ENCODE assay signal across 12 mouse cellular contexts in genomic region chr2:20293336-20293735, GRCm38 (mm10).
DNase-seq lines count a peak whose midpoint lies in the region; ATAC-seq and TF ChIP-seq lines count a peak whose summit lies in the region.
"Had no signal": no experiment of that assay in that cellular context is flagged by ENCODE, and none has a peak within 500 bp of the region (broad histone marks: within the 10 kb centered on the region; RNA-seq: fewer than 3 reads in every experiment).

No protein-coding gene starts in this region.

- H3K4me3 ChIP-seq in cerebellum, adult 2 months (replicated peaks; ENCODE audit: insufficient read depth, low read depth, low read length) = no peak overlapping the region
- no peak overlapping the region for H3K4me3 ChIP-seq in layer of hippocampus, adult 2 months
- no peak overlapping the region for H3K4me3 ChIP-seq in hindbrain, postnatal 0 days (ENCODE audit: low read length)
- H3K4me3 ChIP-seq: midbrain, embryonic 12.5 days; neural tube, embryonic 13.5 days had no signal

- no peaks in the 10 kb centered on the region for H3K36me3 ChIP-seq in hindbrain, postnatal 0 days (ENCODE audit: insufficient read depth, low read length)
- H3K36me3 ChIP-seq: midbrain, embryonic 12.5 days; neural tube, embryonic 13.5 days had no signal

- intact Hi-C loops in left cerebral cortex, postnatal 14 days (cut with DNase I) = no loop called here

- H3K27ac ChIP-seq in cerebellum, adult 2 months (ENCODE audit: insufficient read depth, low read length) = no peak overlapping the region
- H3K27ac ChIP-seq in layer of hippocampus, adult 2 months = no peak overlapping the region
- no peak overlapping the region for H3K27ac ChIP-seq in hindbrain, postnatal 0 days
- H3K27ac ChIP-seq: midbrain, embryonic 12.5 days; neural tube, embryonic 13.5 days had no signal

- H3K27me3 ChIP-seq in cerebellum, adult 2 months (ENCODE audit: control insufficient read depth, insufficient read depth, low read length) = no peaks in the 10 kb centered on the region
- no peaks in the 10 kb centered on the region for H3K27me3 ChIP-seq in hindbrain, postnatal 0 days (ENCODE audit: insufficient read depth, low read length)
- H3K27me3 ChIP-seq: midbrain, embryonic 12.5 days; neural tube, embryonic 13.5 days had no signal

- H3K4me1 ChIP-seq in cerebellum, adult 2 months (ENCODE audit: control insufficient read depth, insufficient read depth, low read length) = no peaks in the 10 kb centered on the region
- no peaks in the 10 kb centered on the region for H3K4me1 ChIP-seq in hindbrain, postnatal 0 days (ENCODE audit: insufficient read depth, low read length)
- H3K4me1 ChIP-seq: midbrain, embryonic 12.5 days; neural tube, embryonic 13.5 days had no signal

- WGBS in cerebellum, adult 2 months = 39% methylated on average over 8 of the region's 8 CpGs
- WGBS in hindbrain, postnatal 0 days = 82% methylated on average over 8 of the region's 8 CpGs

- TF ChIP-seq POLR2A in cerebellum, adult 2 months (IDR thresholded peaks at IDR 0.05; ENCODE audit: borderline replicate concordance, insufficient read depth, low read length) = no peak
- no peak for TF ChIP-seq POLR2A in brain, embryonic 14.5 days (IDR thresholded peaks at IDR 0.05; ENCODE audit: borderline replicate concordance, extremely low read depth, insufficient read depth, insufficient read length, poor library complexity, severe bottlenecking)

- H3K9ac ChIP-seq in hindbrain, postnatal 0 days (replicated peaks; ENCODE audit: low read length) = no peak overlapping the region
- H3K9ac ChIP-seq: midbrain, embryonic 12.5 days; neural tube, embryonic 13.5 days had no signal

- no peak for ATAC-seq in cerebellum, adult (ENCODE audit: insufficient number of reproducible peaks, low FRiP score, low TSS enrichment)
- no peak for ATAC-seq in hindbrain, postnatal 0 days

- no peak for TF ChIP-seq CTCF in cerebellum, adult 2 months (IDR thresholded peaks at IDR 0.05; ENCODE audit: borderline replicate concordance, insufficient read depth, low read depth, low read length)
- TF ChIP-seq CTCF in brain, embryonic 14.5 days (IDR thresholded peaks at IDR 0.05; ENCODE audit: borderline replicate concordance, extremely low read depth, insufficient read depth, insufficient read length) = no peak
- TF ChIP-seq CTCF in layer of hippocampus, adult 2 months (conservative IDR thresholded peaks at IDR 0.05) = no peak
- no peak for TF ChIP-seq CTCF in hindbrain, postnatal 0 days (IDR thresholded peaks at IDR 0.05; ENCODE audit: low read depth)

- peak; percentile 55 to 69 for DNase-seq in cerebellum, adult 2 months
- DNase-seq in brain, embryonic 14.5 days (ENCODE audit: low read depth) = peak; percentile 59
- peak; percentile 58 to 82 for DNase-seq in layer of hippocampus, adult 2 months (ENCODE audit: low spot score in 2 of 2)
- DNase-seq in left cerebral cortex, postnatal 14 days (ENCODE audit: low spot score in 2 of 2) = peak; percentile 76 to 77
- no peak for DNase-seq in spleen, postnatal 36 days (ENCODE audit: low spot score in 2 of 2)
- DNase-seq in gastrocnemius, postnatal 25 days = no peak
- DNase-seq in hindbrain, postnatal 0 days (ENCODE audit: low spot score) = no peak
- DNase-seq: kidney, adult 2 months; lung, postnatal 10 days had no signal

- no peaks in the 10 kb centered on the region for H3K9me3 ChIP-seq in hindbrain, postnatal 0 days (ENCODE audit: low read length)
- H3K9me3 ChIP-seq: midbrain, embryonic 12.5 days; neural tube, embryonic 13.5 days had no signal

- no peak overlapping the region for H3K4me2 ChIP-seq in hindbrain, postnatal 0 days (ENCODE audit: low read depth, low read length)
- H3K4me2 ChIP-seq: midbrain, embryonic 12.5 days; neural tube, embryonic 13.5 days had no signal

Comparison
In these comparisons a context has a peak if more than half of its experiments do, and no peak if none do; other contexts are left out.
1. DNase-seq: peak in cerebellum, adult 2 months (2 of 2), brain, embryonic 14.5 days (single experiment), layer of hippocampus, adult 2 months (2 of 2) and left cerebral cortex, postnatal 14 days (2 of 2); none in spleen, postnatal 36 days (0 of 2), gastrocnemius, postnatal 25 days (single experiment) and hindbrain, postnatal 0 days (single experiment).